Mouse (Mus musculus) G1E (cell line): Measurements from ENCODE around the gene Gm49342.
"Not testable (repeated sequence)": the region's sequence is repeated elsewhere in the genome, so short reads cannot be mapped to it uniquely, and the experiment has no call there.

Source experiments
- CTCF ChIP-seq: IDR thresholded peaks from 2 replicates; pipeline ENCODE4 v1.5.1; 2012; ENCODE audit warnings: low read depth, low read length, inconsistent platforms, mixed read lengths
- TAL1 ChIP-seq: conservative IDR thresholded peaks from 2 replicates; pipeline ENCODE4 v1.6.1; 2012; ENCODE audit warnings: low read depth, low read length, inconsistent platforms, mixed read lengths

DNA sequence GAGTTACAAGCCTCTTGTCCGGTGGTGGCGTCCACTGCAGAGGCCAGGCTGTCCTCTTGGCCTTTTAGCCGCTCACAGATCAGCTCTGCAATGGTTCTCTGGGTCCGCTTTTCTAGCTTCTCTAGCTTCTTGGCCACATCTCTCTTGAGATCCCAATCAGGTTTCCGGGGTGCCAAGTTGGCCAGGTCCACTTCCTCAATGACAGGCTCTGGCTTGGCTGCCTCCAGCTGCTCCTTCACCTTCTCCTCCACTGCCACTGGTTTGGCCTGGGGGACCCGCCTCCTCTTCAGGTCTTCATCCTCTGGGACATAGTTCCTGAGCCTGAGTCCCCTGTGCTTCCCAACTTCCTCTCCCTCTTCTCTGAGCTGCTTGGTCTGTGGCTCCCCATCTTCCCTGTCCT lies 34.1 kb downstream of the Gm49342 start:
- TF ChIP-seq CTCF, TAL1: not testable (repeated sequence)
